Mouse (Mus musculus): Measurements from ENCODE around the gene Mdk. TPM values are rescaled to one million over a fixed set of nuclear protein-coding genes. Genes with fewer than 3 reads are reported as not detected.

Mdk gene
- polyA plus RNA-seq, 1 experiment, result 156 TPM

- peak overlapping the region; percentile 46 for H3K9ac ChIP-seq (ENCODE audit: low read depth, poor library complexity, severe bottlenecking)
- H3K4me1 ChIP-seq (ENCODE audit: control insufficient read depth, insufficient read depth, low read length), result peaks cover 12% of the 10 kb centered on the region
Observed at GRCm38 (mm10) chr2:91929936-91930335, 2.2 kb downstream of the Mdk start.

GRCm38 (mm10) chr2:91929455-91929854 lies 2.6 kb downstream of the Mdk start:
- Histone ChIP-seq H3K4me3 (ENCODE audit: low read depth, low read length) (no peak overlapping the region), H3K27me3 (ENCODE audit: control insufficient read depth, insufficient read depth, low read length, poor library complexity, severe bottlenecking) (no peaks in the 10 kb centered on the region), H3K4me1 (ENCODE audit: control insufficient read depth, insufficient read depth, low read length) (peaks cover 8% of the 10 kb centered on the region), H3K9ac (ENCODE audit: low read depth, poor library complexity, severe bottlenecking) (peak overlapping the region; percentile 46; the same call in 1 of the 2 replicates), H3K36me3 (ENCODE audit: control insufficient read depth, insufficient read depth, low read length, poor library complexity, severe bottlenecking) (no peaks in the 10 kb centered on the region), H3K9me3 (replicated peaks; ENCODE audit: control insufficient read depth, insufficient read depth, low read length, poor library complexity, severe bottlenecking) (no peaks in the 10 kb centered on the region), H3K27ac (ENCODE audit: insufficient read depth, low read length) (no peak overlapping the region)
- TF ChIP-seq CTCF (IDR thresholded peaks at IDR 0.05; ENCODE audit: low read depth, low read length) (no peak), POLR2A (IDR thresholded peaks at IDR 0.05; ENCODE audit: insufficient read depth, low read length) (no peak), EP300 (IDR thresholded peaks at IDR 0.05; ENCODE audit: insufficient read depth, low read depth, low read length) (no peak)

More at GRCm38 (mm10) chr2:91929936-91930335, 2.2 kb downstream of the Mdk start:
- Histone ChIP-seq H3K9me3 (replicated peaks; ENCODE audit: control insufficient read depth, insufficient read depth, low read length, poor library complexity, severe bottlenecking) (no peaks in the 10 kb centered on the region), H3K4me3 (ENCODE audit: low read depth, low read length) (peak overlapping the region; percentile 86), H3K36me3 (ENCODE audit: control insufficient read depth, insufficient read depth, low read length, poor library complexity, severe bottlenecking) (no peaks in the 10 kb centered on the region), H3K27ac (ENCODE audit: insufficient read depth, low read length) (no peak overlapping the region), H3K27me3 (ENCODE audit: control insufficient read depth, insufficient read depth, low read length, poor library complexity, severe bottlenecking) (no peaks in the 10 kb centered on the region)
- TF ChIP-seq POLR2A (IDR thresholded peaks at IDR 0.05; ENCODE audit: insufficient read depth, low read length) (no peak), EP300 (IDR thresholded peaks at IDR 0.05; ENCODE audit: insufficient read depth, low read depth, low read length) (no peak), CTCF (IDR thresholded peaks at IDR 0.05; ENCODE audit: low read depth, low read length) (peak; percentile 82)

- Histone ChIP-seq H3K4me3 (ENCODE audit: low read depth, low read length) (peak overlapping the region; percentile 57), H3K4me1 (ENCODE audit: control insufficient read depth, insufficient read depth, low read length) (peaks cover 8% of the 10 kb centered on the region), H3K27me3 (ENCODE audit: control insufficient read depth, insufficient read depth, low read length, poor library complexity, severe bottlenecking) (no peaks in the 10 kb centered on the region), H3K9me3 (replicated peaks; ENCODE audit: control insufficient read depth, insufficient read depth, low read length, poor library complexity, severe bottlenecking) (no peaks in the 10 kb centered on the region), H3K27ac (ENCODE audit: insufficient read depth, low read length) (no peak overlapping the region), H3K36me3 (ENCODE audit: control insufficient read depth, insufficient read depth, low read length, poor library complexity, severe bottlenecking) (no peaks in the 10 kb centered on the region), H3K9ac (ENCODE audit: low read depth, poor library complexity, severe bottlenecking) (no peak overlapping the region)
- TF ChIP-seq POLR2A (IDR thresholded peaks at IDR 0.05; ENCODE audit: insufficient read depth, low read length) (no peak), CTCF (IDR thresholded peaks at IDR 0.05; ENCODE audit: low read depth, low read length) (no peak), EP300 (IDR thresholded peaks at IDR 0.05; ENCODE audit: insufficient read depth, low read depth, low read length) (no peak)
Observed at GRCm38 (mm10) chr2:91928534-91929350, 3.4 kb downstream of the Mdk start.

GRCm38 (mm10) chr2:91927826-91928533 lies 4.1 kb downstream of the Mdk start:
- Histone ChIP-seq H3K4me3 (ENCODE audit: low read depth, low read length) (peak overlapping the region; percentile 61), H3K27ac (ENCODE audit: insufficient read depth, low read length) (no peak overlapping the region), H3K27me3 (ENCODE audit: control insufficient read depth, insufficient read depth, low read length, poor library complexity, severe bottlenecking) (0 out of 2 replicates have a peak, but pooled peaks cover under 1% of the 10 kb centered on the region), H3K9ac (ENCODE audit: low read depth, poor library complexity, severe bottlenecking) (no peak overlapping the region), H3K36me3 (ENCODE audit: control insufficient read depth, insufficient read depth, low read length, poor library complexity, severe bottlenecking) (no peaks in the 10 kb centered on the region), H3K4me1 (ENCODE audit: control insufficient read depth, insufficient read depth, low read length) (peaks cover 6% of the 10 kb centered on the region), H3K9me3 (replicated peaks; ENCODE audit: control insufficient read depth, insufficient read depth, low read length, poor library complexity, severe bottlenecking) (no peaks in the 10 kb centered on the region)
- TF ChIP-seq EP300 (IDR thresholded peaks at IDR 0.05; ENCODE audit: insufficient read depth, low read depth, low read length) (no peak), CTCF (IDR thresholded peaks at IDR 0.05; ENCODE audit: low read depth, low read length) (peak; percentile 71)

- H3K9ac ChIP-seq (ENCODE audit: low read depth, poor library complexity, severe bottlenecking), result no peak within 1 kb of the TSS
- peaks cover 9% of the 10 kb centered on the region; the same call in 1 of the 2 replicates for H3K27me3 ChIP-seq (ENCODE audit: control insufficient read depth, insufficient read depth, low read length, poor library complexity, severe bottlenecking)
- no peak within 1 kb of the TSS for H3K27ac ChIP-seq (ENCODE audit: insufficient read depth, low read length)
- TF ChIP-seq EP300 (IDR thresholded peaks at IDR 0.05; ENCODE audit: insufficient read depth, low read depth, low read length) (no peak), POLR2A (IDR thresholded peaks at IDR 0.05; ENCODE audit: insufficient read depth, low read length) (no peak), CTCF (IDR thresholded peaks at IDR 0.05; ENCODE audit: low read depth, low read length) (no peak)
- peaks cover 6% of the 10 kb centered on the region for H3K4me1 ChIP-seq (ENCODE audit: control insufficient read depth, insufficient read depth, low read length)
- H3K9me3 ChIP-seq (replicated peaks; ENCODE audit: control insufficient read depth, insufficient read depth, low read length, poor library complexity, severe bottlenecking), result no peaks in the 10 kb centered on the region
- no peaks in the 10 kb centered on the region for H3K36me3 ChIP-seq (ENCODE audit: control insufficient read depth, insufficient read depth, low read length, poor library complexity, severe bottlenecking)
- peak within 1 kb of the TSS; percentile 61 for H3K4me3 ChIP-seq (ENCODE audit: low read depth, low read length)
Observed at GRCm38 (mm10) chr2:91926949-91927348, 5.1 kb downstream of the Mdk start, which contains the start of gene Chrm4. Gene Chrm4, plus strand, starts transcription at chr2:91927249.
